Mouse (Mus musculus) frontal cortex, adult 2 months (tissue): ENCODE measurements at regions not wholly inside any gene's neighbourhood (a gene's known extent, or its start where the extent isn't known, plus 50 kb on each side); places are given as distances from the start of the nearest gene placed in this dataset.
A peak's percentile ranks its signal among the peaks of the same experiment; 100 is the strongest.

ENCODE experiments used
- DNase-seq, 2 experiments: peaks; one replicate each; pipeline ENCODE4 v3.0.0; 2022; ENCODE audit warnings: low spot score in 1 of 2; ENCODE audit errors: extremely low spot score in 1 of 2

DNA sequence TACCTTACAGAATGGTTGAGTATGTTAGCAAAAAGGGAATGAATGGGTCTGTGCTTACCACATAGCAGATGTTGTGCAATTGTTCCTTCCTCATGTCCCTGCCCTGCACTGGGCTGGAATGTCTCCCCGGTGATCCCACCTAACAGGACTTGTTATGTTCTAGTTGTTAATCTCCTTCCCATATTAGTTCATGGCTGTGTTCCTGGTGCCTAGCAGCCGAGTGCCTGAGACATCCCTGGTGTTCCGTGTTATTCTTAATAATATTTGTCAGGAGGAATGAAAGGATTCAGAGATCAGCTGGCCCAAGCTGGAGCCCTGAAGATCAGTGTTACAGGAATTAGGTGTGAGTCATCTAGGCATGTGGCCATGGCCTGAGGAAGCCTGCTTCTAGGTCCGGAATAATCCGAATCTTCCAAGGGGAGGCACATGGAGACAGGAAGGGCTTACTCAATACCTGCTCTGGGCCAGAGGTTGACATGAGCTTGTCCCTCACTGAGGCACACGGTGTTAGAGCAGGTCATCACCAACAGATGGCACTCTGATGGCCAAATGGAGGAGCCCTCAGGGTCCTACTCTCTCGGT, 171.2 kb downstream of the 4933412E24Rik start:
- DNase-seq = no peak

DNA sequence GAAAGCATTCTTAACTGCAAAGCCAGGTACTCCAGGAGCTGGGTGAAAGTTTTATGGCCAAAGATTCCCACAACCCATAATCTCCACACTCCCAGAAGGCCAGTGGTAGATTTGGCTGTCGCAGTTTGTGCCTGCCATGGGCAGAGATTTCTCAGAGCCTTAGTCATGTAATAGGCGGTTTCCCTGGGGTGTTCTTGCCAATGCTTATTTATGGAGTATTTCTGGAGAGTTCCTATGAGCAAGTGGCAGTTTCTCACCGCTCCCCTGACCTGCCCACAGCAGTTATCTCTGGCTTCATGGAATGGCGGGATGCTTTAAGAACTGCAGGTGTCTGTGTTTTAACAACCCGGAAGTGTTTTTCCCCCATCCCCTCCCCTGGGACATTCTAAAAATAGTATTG, 179.8 kb downstream of the 4933412E24Rik start:
- peak in 1 of 2 experiments; percentile 48 for DNase-seq

- no peak for DNase-seq
Observed at GRCm38 (mm10) chr15:59833232-59833631, 183.2 kb downstream of the 4933412E24Rik start.

GRCm38 (mm10) chr15:59831481-59831880, 184.9 kb downstream of the 4933412E24Rik start:
- no peak for DNase-seq

DNA sequence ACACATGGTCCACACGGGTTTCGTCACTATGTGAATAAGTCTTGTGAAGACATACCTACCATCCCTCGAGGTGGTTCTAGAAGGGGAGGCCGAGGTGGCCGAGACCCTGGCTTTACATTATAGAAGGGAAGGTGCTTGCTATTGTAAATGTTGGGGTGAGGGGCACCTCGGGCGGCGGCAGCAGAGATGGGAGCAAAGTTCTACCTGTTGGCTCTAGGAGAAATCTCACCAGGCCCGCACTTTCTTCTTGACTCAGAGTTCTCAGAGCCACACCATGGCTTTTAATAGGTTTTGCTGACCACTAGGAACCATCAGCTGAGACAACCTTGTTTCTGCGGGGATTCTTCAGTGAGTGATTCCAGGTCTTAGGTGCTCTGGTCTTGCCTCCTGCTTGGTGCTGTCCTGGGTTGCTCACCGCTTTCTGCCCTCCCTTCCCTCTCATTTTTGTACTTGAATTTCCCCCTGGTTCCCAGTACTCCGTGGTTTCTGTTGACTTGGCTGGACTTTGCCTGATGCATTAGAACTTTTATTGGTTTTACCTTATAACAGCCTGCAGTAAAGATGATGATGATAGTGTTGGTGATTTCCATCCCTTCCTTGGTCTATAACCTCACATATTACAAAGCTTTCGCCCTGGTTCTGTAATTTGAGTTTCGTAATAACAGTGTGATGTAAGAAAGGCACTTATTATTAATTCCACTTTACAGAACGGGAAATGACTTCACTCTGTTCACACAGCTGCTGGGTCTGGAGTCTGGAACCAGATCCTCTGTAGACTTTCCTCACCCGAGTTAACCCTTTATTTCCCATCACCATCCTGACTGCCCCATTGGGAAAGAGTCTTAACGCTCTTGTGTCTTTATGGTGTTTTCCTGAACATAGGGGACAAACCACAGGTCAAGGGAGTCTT, 185.6 kb downstream of the 4933412E24Rik start:
- no peak for DNase-seq

GRCm38 (mm10) chr15:59828421-59828820, 188.0 kb downstream of the 4933412E24Rik start:
- DNase-seq = peak; percentile 79 to 90

DNA sequence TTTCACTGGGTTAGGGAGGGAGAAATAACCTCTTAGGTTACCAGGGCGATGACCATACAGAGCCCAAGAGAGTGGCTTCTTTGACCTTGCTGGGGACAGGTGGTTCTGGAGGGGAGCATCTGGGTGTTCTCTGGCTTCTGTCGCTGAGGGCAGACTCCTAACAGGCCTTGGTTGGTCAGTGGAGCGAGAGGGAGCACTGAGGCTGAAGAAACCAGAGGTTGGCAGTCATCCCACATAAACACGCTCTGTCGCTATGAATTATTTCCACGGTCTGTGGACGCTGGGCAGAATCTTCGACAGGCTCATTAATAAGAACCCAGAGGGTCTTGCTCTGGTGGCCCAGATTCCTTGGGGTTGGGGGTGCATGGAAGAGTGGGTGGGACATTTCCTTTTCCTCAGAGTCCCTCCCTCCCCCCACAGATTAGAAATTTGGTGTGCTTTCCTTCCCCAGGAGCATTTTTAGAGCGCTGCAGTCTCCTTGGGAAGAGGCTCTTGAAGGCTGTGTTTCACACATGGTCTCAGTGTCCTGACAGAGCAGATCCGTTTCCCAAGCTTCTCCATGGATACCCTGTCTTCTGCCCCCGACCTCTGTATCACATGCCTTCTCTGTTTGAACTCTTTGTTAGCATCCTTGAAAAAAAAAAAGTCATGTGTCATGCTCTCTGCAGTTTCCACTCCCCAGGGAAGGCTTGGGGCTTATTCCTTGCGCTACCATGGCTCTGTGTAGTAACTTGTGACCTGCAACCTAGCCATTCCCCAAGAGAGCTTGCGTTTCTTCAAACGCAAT, 190.1 kb downstream of the 4933412E24Rik start:
- no peak for DNase-seq

DNA sequence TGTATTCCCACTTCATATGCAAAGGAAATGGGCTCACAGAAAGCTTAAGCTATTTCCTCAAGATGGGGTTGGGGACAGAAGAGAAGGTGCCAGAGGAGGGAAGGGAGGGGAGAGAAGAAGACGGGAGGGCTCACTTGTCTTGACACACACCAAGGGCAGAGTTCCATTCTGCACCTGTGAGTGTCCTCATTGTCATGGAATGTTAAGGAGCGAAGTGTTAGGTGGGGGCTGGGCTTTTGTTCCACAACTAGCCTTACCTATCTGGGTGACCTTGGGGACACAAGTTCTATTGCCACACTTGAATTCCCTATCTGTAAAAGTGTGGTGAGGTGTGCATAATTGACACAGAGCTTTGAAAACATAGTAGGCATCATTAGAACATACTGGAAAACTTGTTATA, 192.5 kb downstream of the 4933412E24Rik start:
- DNase-seq = no peak

- no peak for DNase-seq
Observed at GRCm38 (mm10) chr15:59822995-59823681, 193.3 kb downstream of the 4933412E24Rik start.

- no peak for DNase-seq
Observed at GRCm38 (mm10) chr15:59820317-59820716, 196.1 kb downstream of the 4933412E24Rik start.

GRCm38 (mm10) chr15:59816031-59816430, 200.4 kb downstream of the 4933412E24Rik start:
- no peak for DNase-seq

DNA sequence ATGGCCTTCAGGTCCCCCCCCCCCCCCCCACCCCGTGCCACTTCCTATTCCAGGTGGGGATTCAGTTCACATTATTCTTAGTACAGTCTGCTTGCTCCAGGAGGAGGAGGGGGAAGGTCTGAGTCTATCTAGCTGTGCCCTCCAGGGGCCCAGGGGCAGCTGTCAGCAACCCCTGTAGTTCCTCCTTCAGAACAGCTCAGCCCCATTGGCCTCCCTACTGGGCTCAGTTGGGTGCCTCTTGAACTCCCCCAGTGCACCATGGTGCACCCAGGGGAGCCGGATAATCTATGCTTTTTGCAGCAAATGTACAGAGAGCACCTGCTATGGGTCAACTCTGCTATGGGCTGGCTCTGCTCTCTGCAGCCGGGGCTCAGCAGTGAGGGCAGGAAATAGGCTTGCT, 204.8 kb downstream of the 4933412E24Rik start:
- DNase-seq = no peak

- no peak for DNase-seq
Observed at GRCm38 (mm10) chr15:59809361-59809760, 207.1 kb downstream of the 4933412E24Rik start.

- DNase-seq = no peak
Observed at GRCm38 (mm10) chr15:59807723-59808122, 208.7 kb downstream of the 4933412E24Rik start.

DNA sequence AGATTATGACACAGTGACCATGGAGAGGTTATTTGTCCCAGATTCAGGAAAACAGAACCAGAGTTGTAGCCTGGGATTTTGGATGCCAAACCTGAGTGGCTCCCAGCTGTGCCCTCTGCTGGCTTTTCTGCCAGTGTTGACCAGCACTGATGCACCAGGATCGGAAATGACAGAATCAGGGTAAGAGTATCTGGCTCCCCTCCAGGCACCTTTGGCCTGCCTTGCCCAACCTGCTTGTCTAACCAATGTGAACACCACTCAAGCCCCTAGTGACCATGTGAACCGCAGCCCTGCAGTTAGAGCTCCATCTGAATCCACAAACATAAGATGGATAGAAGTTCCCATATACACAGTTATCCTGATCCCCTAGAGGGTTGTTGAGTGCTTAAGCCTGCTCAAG, 210.6 kb downstream of the 4933412E24Rik start:
- no peak for DNase-seq

GRCm38 (mm10) chr15:59804821-59805220, 211.6 kb downstream of the 4933412E24Rik start:
- no peak for DNase-seq

DNA sequence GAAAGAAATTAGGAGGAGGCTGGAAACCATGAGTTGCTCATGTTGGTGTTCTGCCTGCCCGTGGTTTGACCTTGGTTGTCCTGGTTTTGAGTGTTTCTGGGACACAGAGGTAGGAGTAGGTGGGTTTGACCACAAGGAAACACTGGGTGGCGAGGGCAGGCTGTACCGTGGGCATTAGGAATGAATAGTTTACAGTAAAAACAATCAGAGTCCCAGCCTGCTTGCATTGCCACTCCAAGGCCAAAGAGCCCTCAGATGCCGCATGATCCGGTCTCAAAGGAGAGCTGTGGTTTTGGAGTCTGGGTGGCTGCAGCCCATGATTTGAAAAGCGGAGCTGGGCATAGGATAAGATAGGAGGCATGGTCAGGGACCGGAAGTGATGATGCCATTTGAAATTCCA, 212.0 kb downstream of the 4933412E24Rik start:
- DNase-seq = no peak

GRCm38 (mm10) chr15:59802276-59802675, 214.1 kb downstream of the 4933412E24Rik start:
- no peak for DNase-seq

DNA sequence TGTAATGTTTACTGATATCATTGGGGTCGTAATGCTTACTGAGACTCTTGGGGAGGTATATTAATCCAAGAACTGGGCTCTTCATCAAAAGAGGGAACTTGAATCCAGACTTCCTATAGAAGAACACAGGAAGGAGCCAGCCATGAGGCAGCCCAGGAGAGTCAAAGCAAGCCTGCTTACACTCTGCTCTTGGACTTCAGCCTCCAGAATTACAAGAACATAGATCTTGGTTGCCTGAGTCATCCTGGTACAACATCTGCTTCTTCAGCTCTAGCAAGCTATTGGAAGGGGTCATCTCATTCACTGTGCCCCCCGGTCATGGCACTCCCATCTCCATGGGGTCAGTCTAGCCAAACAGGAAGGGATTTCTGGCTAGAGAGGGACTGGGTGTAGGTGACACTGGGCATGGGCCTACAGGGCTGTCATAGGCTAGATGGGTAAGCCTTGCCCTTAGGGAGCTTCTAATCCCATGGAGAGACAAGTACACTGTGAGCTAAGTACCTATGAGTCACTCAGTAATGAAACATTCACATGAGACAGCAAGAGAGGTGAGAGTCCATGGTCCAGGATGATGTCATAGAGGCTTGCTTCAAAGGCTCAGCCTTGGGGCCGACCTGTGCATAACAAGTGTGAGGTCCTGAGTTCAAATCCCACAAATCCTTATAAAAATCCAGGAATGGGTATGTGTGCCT, 217.1 kb downstream of the 4933412E24Rik start:
- DNase-seq = no peak

GRCm38 (mm10) chr15:59798486-59798885, 217.9 kb downstream of the 4933412E24Rik start:
- peak in 1 of 2 experiments; percentile 35 for DNase-seq
